Mouse (Mus musculus) left cerebral cortex, postnatal 10 days (tissue): Measurements from ENCODE around the gene Bdh1. TPM values are rescaled to one million over a fixed set of nuclear protein-coding genes. Genes with fewer than 3 reads are reported as not detected.

ENCODE experiments used
- DNase-seq, 2 experiments: peaks; one replicate each; pipeline ENCODE4 v3.0.0; 2021 to 2022; ENCODE audit warnings: low spot score in 2 of 2, mixed read lengths in 1 of 2; ENCODE audit errors: extremely low spot score in 1 of 2
- intact Hi-C: fragments of 180-260 bp; cut with DNase I; formaldehyde crosslinking; loops from one replicate; pipeline ENCODE4 v1.15.1; 2025
- total RNA-seq, 2 experiments: library from RNA; stranded (reverse); gene quantifications; 2 replicates each; pipeline ENCODE4 v1.2.3; 2021

Gene Bdh1
- total RNA-seq, 2 experiments from 2014 or later: 295 to 326 TPM

DNA sequence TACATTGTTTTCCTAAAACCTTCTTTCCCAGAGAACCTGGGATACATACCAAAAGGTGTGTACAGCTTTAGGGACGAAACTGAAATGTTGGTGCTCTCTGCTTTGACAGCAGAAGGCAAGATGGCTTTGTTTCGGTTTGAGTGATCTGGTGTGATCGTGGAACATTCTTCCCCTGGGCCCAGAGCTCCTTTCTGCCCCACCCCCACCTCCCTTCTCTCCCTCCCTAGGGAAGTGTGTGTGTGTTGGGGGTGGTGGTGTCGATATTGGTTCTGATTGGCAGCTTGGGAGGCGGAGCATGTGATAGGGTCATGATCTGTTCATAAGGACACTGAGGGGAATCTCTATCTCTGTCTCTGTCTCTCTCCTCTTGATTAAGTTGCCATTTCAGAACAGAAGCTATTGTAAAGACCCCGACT is 71.5 kb downstream of the Bdh1 start:
- no peak for DNase-seq
- intact Hi-C loops: no loop called here

DNA sequence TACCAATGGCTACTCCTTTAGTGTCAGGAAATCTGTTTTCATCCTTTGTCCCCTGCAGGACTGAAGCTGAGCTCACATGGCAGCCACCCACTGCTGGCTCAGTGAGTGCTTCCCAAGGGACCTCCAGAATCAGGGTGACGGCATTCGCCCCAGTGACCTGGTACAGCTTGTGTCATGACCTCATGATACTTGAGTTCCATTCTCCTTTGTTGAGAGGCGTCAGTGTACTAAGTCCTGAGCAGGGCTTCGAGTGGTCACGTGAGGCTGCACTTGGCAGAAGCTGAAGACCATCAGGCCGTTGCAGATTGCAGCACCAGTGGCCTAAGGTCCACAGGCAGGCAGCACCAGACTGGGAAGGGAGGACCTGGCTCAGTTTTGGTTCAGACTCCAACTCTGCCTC is 71.9 kb downstream of the Bdh1 start:
- intact Hi-C loops: no loop called here
- DNase-seq: no peak

DNA sequence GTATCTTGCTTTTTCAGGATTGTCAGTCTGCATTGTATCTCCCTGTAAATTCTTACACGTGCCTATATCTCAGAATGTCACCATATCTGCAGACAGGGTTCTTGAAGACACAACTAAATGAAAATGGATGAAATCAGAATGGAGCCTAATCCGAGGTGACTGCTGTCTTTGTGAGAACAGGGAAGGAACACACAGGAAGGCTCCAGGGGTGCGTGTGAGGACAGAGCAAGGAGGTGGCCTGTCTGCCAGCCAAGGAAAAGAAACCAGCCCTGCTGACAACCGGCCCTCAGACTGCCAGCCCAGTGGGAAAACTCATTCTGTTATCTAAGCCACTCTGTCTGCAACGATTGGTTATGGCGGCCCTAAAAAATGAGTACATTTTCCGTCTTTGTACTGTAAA is 73.3 kb downstream of the Bdh1 start:
- DNase-seq: no peak
- intact Hi-C loops: no loop called here

DNA sequence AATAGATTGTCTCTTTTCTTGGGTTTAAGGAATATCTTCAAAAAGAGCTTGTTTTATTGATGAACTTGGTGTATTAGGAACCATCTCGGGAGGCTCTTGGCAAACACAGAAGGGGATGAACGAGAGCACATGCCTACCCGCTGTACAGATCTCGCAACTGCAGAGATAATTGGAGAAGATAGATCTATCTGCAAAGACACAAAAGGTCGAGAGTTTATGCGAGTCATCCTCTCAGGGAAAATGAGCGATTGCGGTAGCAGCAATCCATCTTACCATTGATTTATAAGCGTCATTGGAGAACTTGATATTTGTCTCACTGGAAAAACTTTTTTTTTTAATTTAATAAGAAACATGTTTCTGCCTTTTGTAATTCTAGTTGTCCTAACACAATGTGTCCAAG is 73.7 kb downstream of the Bdh1 start:
- intact Hi-C loops: no loop called here
- no peak for DNase-seq

DNA sequence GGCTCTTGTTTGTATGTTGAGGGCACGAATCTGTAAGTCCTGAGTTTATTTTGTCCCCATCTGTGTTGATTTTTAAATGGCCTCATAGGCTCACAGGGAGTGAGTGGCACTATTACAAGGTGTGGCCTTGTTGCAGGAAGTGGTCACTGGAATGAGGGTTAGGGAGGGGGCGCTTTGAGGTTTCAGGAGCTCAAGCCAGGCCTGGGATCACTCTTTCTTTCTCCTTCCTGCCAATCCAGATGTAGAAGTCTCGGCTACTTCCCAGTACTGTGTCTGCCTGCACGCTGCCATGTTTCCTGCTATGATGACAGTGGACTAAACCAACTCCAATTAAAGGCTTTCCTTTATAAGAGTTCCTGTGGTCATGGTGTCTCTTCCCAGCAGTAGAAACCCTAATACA is 76.3 kb downstream of the Bdh1 start:
- intact Hi-C loops: no loop called here
- no peak for DNase-seq

DNA sequence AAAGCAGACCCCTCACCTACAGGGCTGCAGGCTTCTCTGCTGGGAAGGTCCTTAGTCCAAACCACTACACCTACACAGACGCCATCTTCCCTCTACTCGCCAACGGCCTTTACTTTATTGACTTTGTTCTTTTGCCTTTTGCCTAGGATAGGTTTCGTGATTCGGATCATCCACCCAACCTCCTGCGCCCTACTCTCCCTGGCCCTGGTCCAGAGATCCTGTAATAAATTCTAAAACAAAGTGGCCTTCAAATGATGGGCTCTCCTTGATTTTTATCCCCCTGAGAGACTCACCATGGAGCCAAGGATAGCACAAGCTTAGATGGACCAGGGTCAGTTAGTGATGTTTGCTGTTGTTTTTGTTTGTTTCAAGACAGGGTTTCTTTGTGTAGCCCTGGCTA is 76.9 kb downstream of the Bdh1 start:
- DNase-seq: no peak
- intact Hi-C loops: no loop called here

DNA sequence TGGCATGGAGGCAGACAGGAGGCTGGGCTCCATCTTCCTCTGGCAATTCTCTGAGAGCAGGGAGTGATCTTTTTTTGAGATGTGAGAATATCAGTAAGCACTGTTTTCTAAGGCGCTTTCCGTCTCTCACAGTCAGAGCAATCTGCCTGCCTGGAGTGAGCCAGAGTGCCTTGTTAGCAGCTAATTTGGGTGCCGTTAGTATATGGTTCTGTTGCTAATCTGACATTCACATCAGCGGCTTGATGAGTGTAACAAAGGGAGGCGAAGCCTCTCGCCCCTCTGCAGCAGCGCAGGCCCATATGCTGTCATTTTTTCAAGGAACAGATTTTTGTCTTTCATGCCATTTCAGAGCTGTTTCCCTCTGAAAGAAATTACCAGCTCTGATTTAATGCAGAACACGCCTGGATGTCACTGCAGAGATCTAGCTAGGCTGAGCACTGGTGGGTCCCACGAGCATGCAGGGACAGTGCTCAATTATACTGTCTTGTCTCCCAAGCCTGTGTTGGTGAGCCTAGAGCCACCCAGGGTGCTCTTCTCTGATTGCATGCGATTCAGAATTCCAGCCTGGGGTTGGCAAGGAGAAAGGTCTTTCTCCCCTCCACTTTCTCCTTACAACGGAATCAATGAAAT is 77.7 kb downstream of the Bdh1 start:
- peak in 1 of 2 experiments; percentile 67 for DNase-seq
- intact Hi-C loops: no loop called here

DNA sequence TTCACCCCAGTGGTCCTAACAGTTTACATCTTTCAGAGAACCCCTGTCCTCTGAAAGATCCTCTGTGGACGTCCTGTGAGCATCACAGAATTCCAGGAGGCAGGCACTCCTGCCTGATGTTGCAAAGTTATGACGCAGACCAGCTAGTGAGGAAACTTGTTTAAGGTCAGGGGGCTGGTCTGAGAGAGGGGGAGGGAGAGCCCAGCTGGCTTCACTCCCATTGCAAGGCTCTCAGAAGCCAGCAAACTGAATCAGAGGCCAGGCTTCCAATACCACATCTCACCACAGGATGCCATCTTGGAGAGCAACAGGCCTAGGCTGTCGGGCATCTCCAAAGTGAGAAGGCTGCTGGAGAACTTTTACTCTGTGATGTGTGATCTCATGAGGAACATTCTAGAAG is 78.5 kb downstream of the Bdh1 start:
- intact Hi-C loops: no loop called here
- no peak for DNase-seq

DNA sequence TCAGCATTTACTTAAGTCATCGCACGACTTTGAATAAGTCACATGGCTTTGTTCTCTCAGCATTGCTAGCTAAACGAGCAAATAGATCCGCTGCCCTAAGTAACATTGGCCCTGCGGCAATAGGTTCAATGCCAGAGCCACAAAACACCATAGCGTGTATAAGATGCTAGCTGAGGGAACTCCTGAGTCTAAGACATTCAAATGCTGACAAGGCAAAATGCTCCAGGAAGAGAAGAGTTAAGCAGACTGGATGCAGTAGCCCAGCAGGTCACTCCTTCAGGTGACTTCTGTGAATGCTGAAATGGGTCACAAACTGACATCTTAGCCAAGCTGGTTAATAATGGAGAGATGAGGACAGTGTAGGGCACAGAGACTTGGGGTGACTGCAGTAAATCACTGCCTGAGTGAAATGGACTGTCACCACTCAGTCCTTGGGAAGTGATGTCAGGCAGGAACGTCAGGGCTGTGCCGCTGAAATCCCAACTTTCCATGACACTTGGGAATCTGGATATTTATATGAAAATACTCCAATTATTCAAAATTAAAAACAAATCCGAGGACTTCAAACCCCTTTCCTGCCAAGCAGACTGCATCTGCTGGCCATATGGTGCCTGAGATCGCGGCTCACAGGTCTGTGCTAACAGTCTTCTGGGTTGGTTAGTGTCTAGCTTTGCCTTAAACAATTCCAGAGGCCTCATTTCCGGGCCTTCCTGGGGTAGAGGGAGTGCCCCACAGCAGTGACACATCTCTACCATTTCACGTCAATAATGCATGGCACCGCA is 79.1 kb downstream of the Bdh1 start:
- intact Hi-C loops: no loop called here
- no peak for DNase-seq

DNA sequence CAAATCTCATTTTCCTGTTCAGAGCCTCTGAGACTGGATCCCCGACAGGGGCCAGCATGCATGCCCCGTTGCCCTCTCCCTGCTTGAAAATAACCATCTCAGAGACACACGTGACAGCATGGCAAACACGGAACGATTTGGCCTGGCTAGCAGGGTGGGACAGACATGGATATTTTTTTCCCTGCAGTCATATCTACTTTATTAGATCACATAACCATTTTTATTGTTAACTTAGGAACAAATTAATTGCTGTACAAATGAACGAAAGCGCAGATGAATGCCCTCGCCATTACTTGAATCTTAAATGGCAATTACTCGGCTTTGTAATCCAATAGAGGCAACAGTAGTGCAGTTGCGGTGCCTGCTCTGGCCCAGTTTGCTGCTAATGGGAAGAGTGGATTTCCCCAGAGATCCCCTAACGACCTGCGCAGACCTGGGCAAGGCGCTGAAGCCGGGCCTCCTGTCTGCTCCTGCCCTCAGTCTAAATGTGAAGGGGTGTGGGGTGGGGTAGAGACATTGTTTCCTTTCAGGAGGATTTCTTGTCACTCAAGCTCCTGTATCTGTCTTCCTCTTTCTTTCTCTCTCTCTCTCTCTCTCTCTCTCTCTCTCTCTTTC is 79.8 kb downstream of the Bdh1 start:
- intact Hi-C loops: no loop called here
- DNase-seq: no peak

DNA sequence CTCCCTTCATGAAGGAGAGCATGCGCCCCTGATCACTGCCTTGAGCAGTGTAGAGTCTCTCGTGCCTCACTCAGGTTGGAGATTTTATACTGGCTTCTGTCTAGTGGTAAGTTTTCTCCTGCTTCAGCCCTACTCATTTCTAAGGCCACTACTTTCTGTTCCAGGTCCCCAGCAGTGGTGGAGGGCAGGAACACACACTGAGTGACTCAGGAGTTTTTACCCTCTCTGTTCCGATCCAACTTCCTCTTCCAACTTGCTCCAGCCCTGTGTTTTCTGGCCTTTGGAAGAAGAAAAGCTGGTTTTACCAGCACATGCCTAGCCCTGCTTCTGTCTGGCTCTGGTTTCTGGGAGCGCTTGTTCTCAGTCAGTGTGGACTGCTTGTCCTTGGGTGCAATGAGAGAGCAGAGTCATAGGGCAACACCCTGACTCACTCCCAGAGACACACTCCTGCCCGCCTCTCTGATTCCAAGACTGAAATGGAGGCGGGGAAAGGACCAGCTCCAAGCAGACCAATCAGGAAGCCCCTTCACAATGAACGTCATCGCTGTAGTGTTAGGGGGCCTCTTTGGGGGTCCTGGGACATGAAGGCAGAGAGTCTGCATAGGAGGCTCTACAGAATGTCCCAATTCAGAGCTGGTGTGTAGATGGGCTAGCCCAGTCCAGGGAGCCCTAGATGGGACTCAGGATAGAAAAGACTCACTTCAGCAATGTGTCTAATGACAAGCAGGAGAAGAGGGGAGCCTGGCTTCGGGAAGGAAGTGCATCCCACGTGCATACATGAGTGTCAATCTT is 84.8 kb downstream of the Bdh1 start:
- no peak for DNase-seq
- intact Hi-C loops: no loop called here

DNA sequence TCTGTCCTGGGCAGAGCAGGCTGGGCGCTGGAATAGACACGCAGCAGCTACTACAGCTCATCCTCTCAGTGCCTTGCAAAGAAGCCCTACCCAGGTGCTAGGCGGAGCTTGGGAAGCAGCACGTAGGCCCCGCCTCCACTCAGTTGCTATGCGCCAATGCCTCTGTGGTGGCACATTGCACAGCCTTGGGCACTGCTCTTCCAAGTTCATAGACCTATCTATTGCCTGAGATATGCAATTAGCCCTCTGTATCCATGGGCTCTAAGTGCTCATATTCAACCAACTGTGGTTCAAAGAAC is 85.3 kb downstream of the Bdh1 start:
- no peak for DNase-seq
- intact Hi-C loops: no loop called here

DNA sequence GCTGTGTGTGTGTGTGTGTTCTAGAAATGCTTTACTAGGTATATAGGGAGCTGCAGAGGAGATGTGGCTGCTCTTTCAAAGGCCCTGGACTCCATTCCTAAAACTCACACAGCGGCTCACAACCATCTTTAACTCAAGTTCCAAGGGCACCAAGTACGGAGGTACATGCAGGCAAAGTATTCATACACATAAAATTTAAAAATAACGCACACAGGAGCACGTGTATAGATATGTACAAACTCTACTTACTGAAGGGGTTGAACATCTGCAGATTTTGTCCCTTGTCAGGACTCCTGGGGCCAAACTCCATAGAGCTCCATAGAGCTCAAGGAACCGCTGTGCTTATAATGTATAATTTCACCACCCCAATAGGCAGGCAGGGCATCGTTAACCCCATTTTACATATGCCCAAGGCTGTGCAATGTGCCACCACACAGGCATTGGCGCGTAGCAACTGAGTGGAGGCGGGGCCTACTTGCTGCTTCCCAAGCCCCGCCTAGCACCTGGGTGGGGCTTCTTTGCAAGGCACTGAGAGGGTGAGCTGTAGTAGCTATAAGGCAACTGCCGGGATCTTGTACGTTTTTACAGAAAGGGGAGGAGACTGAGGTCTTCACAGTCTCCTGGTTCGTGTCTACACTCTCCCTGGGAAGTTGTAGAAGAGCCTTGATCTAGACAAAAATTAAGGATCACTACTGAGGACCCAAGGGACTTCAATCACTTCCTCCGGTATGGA is 85.9 kb downstream of the Bdh1 start:
- intact Hi-C loops: no loop called here
- peak in 1 of 2 experiments; percentile 54 for DNase-seq

Other genes with a start within 250 kb of the Bdh1 start
- gene Acap2, start 221.0 kb upstream of the Bdh1 start, total RNA-seq: 10 to 100 TPM; 74.9 to 80.1 TPM
- gene Ppp1r2, start 147.0 kb upstream of the Bdh1 start, total RNA-seq: 10 to 100 TPM; 65.8 to 71.9 TPM
- 10 to 100 TPM; 31.0 to 31.2 TPM for gene Apod, start 107.5 kb upstream of the Bdh1 start, total RNA-seq
- gene Dlg1, start 241.2 kb downstream of the Bdh1 start, total RNA-seq: 100 to 1,000 TPM; 103 TPM